Mouse (Mus musculus) midbrain, embryonic 15.5 days (tissue): ENCODE measurements around the gene Galnt18. TPM values are rescaled to one million over a fixed set of nuclear protein-coding genes. Genes with fewer than 3 reads are reported as not detected.

Source experiments
- ATAC-seq: fragments of 200-750 bp; cut with Nextera tagmentation; replicated peaks from 2 replicates; pipeline ENCODE4 v1.8.0; 2017; ENCODE audit warnings: moderate TSS enrichment
- H3K27ac ChIP-seq: fragments of 300-500 bp; sonication (generic); 2 replicates; pipeline ENCODE4 v1.5.1; 2015; ENCODE audit warnings: mild to moderate bottlenecking, inconsistent platforms
- H3K27me3 ChIP-seq: fragments of 300-500 bp; sonication (generic); replicated peaks from 2 replicates; pipeline ENCODE4 v1.6.1; 2015; ENCODE audit warnings: inconsistent platforms
- H3K36me3 ChIP-seq: fragments of 300-500 bp; sonication (generic); replicated peaks from 2 replicates; pipeline ENCODE4 v1.6.1; 2015; ENCODE audit warnings: inconsistent platforms
- H3K4me1 ChIP-seq: fragments of 300-500 bp; sonication (generic); 2 replicates; pipeline ENCODE4 v1.6.1; 2015; ENCODE audit warnings: inconsistent platforms
- H3K4me2 ChIP-seq: fragments of 300-500 bp; sonication (generic); 2 replicates; pipeline ENCODE4 v1.6.1; 2015; ENCODE audit warnings: inconsistent platforms, mild to moderate bottlenecking, moderate library complexity
- H3K4me3 ChIP-seq: fragments of 300-500 bp; sonication (generic); 2 replicates; pipeline ENCODE4 v1.5.1; 2015; ENCODE audit warnings: mild to moderate bottlenecking, inconsistent platforms
- H3K9ac ChIP-seq: fragments of 300-500 bp; sonication (generic); 2 replicates; pipeline ENCODE4 v1.6.1; 2015; ENCODE audit warnings: mild to moderate bottlenecking, inconsistent platforms
- H3K9me3 ChIP-seq: fragments of 300-500 bp; sonication (generic); 2 replicates; pipeline ENCODE4 v1.6.1; 2016; ENCODE audit warnings: inconsistent platforms
- WGBS: fragments of 180-500 bp; shearing (Covaris S2); methylation state at CpG from one replicate; pipeline ENCODE4 v1.1.7; 2015; ENCODE audit warnings: mixed read lengths; 5-methylcytosine and 5-hydroxymethylcytosine counted together
- polyA plus RNA-seq: library from polyadenylated mRNA; unstranded; fragments of >200 nt; fragmentation: Nextera tagmentation; extraction: Ambion mirVana; gene quantifications from 2 replicates; pipeline ENCODE4 v1.2.1, GENCODE M21; 2015

Galnt18 gene
- polyA plus RNA-seq, 1 experiment from 2014 or later: 16.8 TPM

- no peak overlapping the region for H3K4me2 ChIP-seq
- no peak overlapping the region for H3K9ac ChIP-seq
- ATAC-seq: no peak
- WGBS: 69% methylated on average over 9 of the region's 9 CpGs
- no peaks in the 10 kb centered on the region for H3K36me3 ChIP-seq
- 0 out of 2 replicates have a peak, but pooled peaks cover 5% of the 10 kb centered on the region for H3K9me3 ChIP-seq
- no peaks in the 10 kb centered on the region for H3K4me1 ChIP-seq
- H3K27ac ChIP-seq: no peak overlapping the region
- no peak overlapping the region for H3K4me3 ChIP-seq
- H3K27me3 ChIP-seq: no peaks in the 10 kb centered on the region
Measured at GRCm38 (mm10) chr7:111563316-111564110, 216.3 kb downstream of the Galnt18 start.

GRCm38 (mm10) chr7:111560097-111560496 lies 219.7 kb downstream of the Galnt18 start:
- H3K4me1 ChIP-seq: 0 out of 2 replicates have a peak, but pooled peaks cover 3% of the 10 kb centered on the region
- H3K27me3 ChIP-seq: no peaks in the 10 kb centered on the region
- no peak overlapping the region for H3K4me2 ChIP-seq
- ATAC-seq: no peak
- no peak overlapping the region for H3K4me3 ChIP-seq
- 89% methylated on average over 3 of the region's 3 CpGs for WGBS
- H3K9me3 ChIP-seq: 0 out of 2 replicates have a peak, but pooled peaks cover 2% of the 10 kb centered on the region
- H3K36me3 ChIP-seq: no peaks in the 10 kb centered on the region
- no peak overlapping the region for H3K9ac ChIP-seq
- H3K27ac ChIP-seq: no peak overlapping the region

- no peak overlapping the region for H3K4me3 ChIP-seq
- no peaks in the 10 kb centered on the region for H3K36me3 ChIP-seq
- H3K9me3 ChIP-seq: no peaks in the 10 kb centered on the region
- no peaks in the 10 kb centered on the region for H3K27me3 ChIP-seq
- 65% methylated on average over 3 of the region's 3 CpGs for WGBS
- H3K9ac ChIP-seq: no peak overlapping the region
- H3K4me1 ChIP-seq: 0 out of 2 replicates have a peak, but pooled peaks cover 4% of the 10 kb centered on the region
- no peak for ATAC-seq
- no peak overlapping the region for H3K27ac ChIP-seq
- H3K4me2 ChIP-seq: no peak overlapping the region
Measured at GRCm38 (mm10) chr7:111559011-111559410, 220.8 kb downstream of the Galnt18 start.

GRCm38 (mm10) chr7:111550987-111551386 lies 228.8 kb downstream of the Galnt18 start:
- no peak overlapping the region for H3K9ac ChIP-seq
- no peak for ATAC-seq
- no peaks in the 10 kb centered on the region for H3K9me3 ChIP-seq
- 90% methylated on average over 1 of the region's 1 CpGs for WGBS
- no peak overlapping the region for H3K27ac ChIP-seq
- peaks cover 20% of the 10 kb centered on the region for H3K4me1 ChIP-seq
- no peak overlapping the region for H3K4me3 ChIP-seq
- H3K4me2 ChIP-seq: no peak overlapping the region
- H3K27me3 ChIP-seq: no peaks in the 10 kb centered on the region
- no peaks in the 10 kb centered on the region for H3K36me3 ChIP-seq

GRCm38 (mm10) chr7:111547069-111547468 lies 232.7 kb downstream of the Galnt18 start:
- Histone ChIP-seq H3K27me3 (no peaks in the 10 kb centered on the region), H3K9me3 (no peaks in the 10 kb centered on the region), H3K27ac (peak overlapping the region; percentile 71), H3K4me1 (peaks cover 28% of the 10 kb centered on the region), H3K36me3 (no peaks in the 10 kb centered on the region), H3K4me3 (no peak overlapping the region), H3K9ac (peak overlapping the region; percentile 16), H3K4me2 (peak overlapping the region; percentile 32)
- WGBS: 11% methylated on average over 10 of the region's 10 CpGs
- ATAC-seq: peak; percentile 78

GRCm38 (mm10) chr7:111545614-111546013 lies 234.2 kb downstream of the Galnt18 start:
- no peak overlapping the region for H3K9ac ChIP-seq
- ATAC-seq: no peak
- H3K4me3 ChIP-seq: no peak overlapping the region
- no peaks in the 10 kb centered on the region for H3K9me3 ChIP-seq
- H3K36me3 ChIP-seq: no peaks in the 10 kb centered on the region
- H3K4me2 ChIP-seq: no peak overlapping the region
- no peak overlapping the region for H3K27ac ChIP-seq
- H3K4me1 ChIP-seq: peaks cover 28% of the 10 kb centered on the region
- WGBS: 21% methylated on average over 1 of the region's 1 CpGs
- H3K27me3 ChIP-seq: no peaks in the 10 kb centered on the region

GRCm38 (mm10) chr7:111537946-111538345 lies 241.8 kb downstream of the Galnt18 start:
- WGBS: 83% methylated on average over 6 of the region's 6 CpGs

GRCm38 (mm10) chr7:111534826-111535405 lies 244.9 kb downstream of the Galnt18 start:
- ATAC-seq: no peak
- 49% methylated on average over 8 of the region's 8 CpGs for WGBS
- H3K4me1 ChIP-seq: no peaks in the 10 kb centered on the region
- H3K9ac ChIP-seq: no peak overlapping the region
- H3K27me3 ChIP-seq: no peaks in the 10 kb centered on the region
- no peak overlapping the region for H3K4me3 ChIP-seq
- no peaks in the 10 kb centered on the region for H3K9me3 ChIP-seq
- no peak overlapping the region for H3K27ac ChIP-seq
- no peak overlapping the region for H3K4me2 ChIP-seq
- no peaks in the 10 kb centered on the region for H3K36me3 ChIP-seq

More at GRCm38 (mm10) chr7:111537946-111538345, 241.8 kb downstream of the Galnt18 start:
- H3K4me2 ChIP-seq: no peak overlapping the region
- H3K9me3 ChIP-seq: no peaks in the 10 kb centered on the region
- H3K9ac ChIP-seq: no peak overlapping the region
- no peak overlapping the region for H3K4me3 ChIP-seq
- ATAC-seq: no peak
- H3K4me1 ChIP-seq: no peaks in the 10 kb centered on the region
- H3K27me3 ChIP-seq: no peaks in the 10 kb centered on the region
- H3K36me3 ChIP-seq: no peaks in the 10 kb centered on the region
- no peak overlapping the region for H3K27ac ChIP-seq

- 92% methylated on average over 3 of the region's 3 CpGs for WGBS
- H3K4me1 ChIP-seq: no peaks in the 10 kb centered on the region
- no peak overlapping the region for H3K4me2 ChIP-seq
- H3K9me3 ChIP-seq: no peaks in the 10 kb centered on the region
- H3K36me3 ChIP-seq: no peaks in the 10 kb centered on the region
- no peaks in the 10 kb centered on the region for H3K27me3 ChIP-seq
- no peak for ATAC-seq
- H3K27ac ChIP-seq: no peak overlapping the region
- H3K9ac ChIP-seq: no peak overlapping the region
- no peak overlapping the region for H3K4me3 ChIP-seq
Measured at GRCm38 (mm10) chr7:111528961-111529643, 250.7 kb downstream of the Galnt18 start.

- Histone ChIP-seq H3K4me1 (no peaks in the 10 kb centered on the region), H3K27ac (no peak overlapping the region), H3K9ac (no peak overlapping the region), H3K27me3 (no peaks in the 10 kb centered on the region), H3K4me2 (no peak overlapping the region), H3K9me3 (no peaks in the 10 kb centered on the region), H3K36me3 (no peaks in the 10 kb centered on the region), H3K4me3 (no peak overlapping the region)
- WGBS: 53% methylated on average over 1 of the region's 1 CpGs
- ATAC-seq: no peak
Measured at GRCm38 (mm10) chr7:111528462-111528861, 251.3 kb downstream of the Galnt18 start.

GRCm38 (mm10) chr7:111520881-111521280 lies 258.9 kb downstream of the Galnt18 start:
- 93% methylated on average over 1 of the region's 1 CpGs for WGBS
- Histone ChIP-seq H3K36me3 (no peaks in the 10 kb centered on the region), H3K27ac (no peak overlapping the region), H3K4me3 (no peak overlapping the region), H3K9me3 (no peaks in the 10 kb centered on the region), H3K27me3 (no peaks in the 10 kb centered on the region), H3K4me2 (no peak overlapping the region), H3K4me1 (no peaks in the 10 kb centered on the region), H3K9ac (no peak overlapping the region)
- no peak for ATAC-seq

GRCm38 (mm10) chr7:111518581-111519242 lies 261.1 kb downstream of the Galnt18 start:
- Histone ChIP-seq H3K4me2 (no peak overlapping the region), H3K27me3 (no peaks in the 10 kb centered on the region), H3K27ac (no peak overlapping the region), H3K4me3 (no peak overlapping the region), H3K9ac (no peak overlapping the region), H3K4me1 (no peaks in the 10 kb centered on the region), H3K36me3 (no peaks in the 10 kb centered on the region), H3K9me3 (no peaks in the 10 kb centered on the region)
- 87% methylated on average over 8 of the region's 8 CpGs for WGBS
- ATAC-seq: no peak
